In the genomic region with DNA sequence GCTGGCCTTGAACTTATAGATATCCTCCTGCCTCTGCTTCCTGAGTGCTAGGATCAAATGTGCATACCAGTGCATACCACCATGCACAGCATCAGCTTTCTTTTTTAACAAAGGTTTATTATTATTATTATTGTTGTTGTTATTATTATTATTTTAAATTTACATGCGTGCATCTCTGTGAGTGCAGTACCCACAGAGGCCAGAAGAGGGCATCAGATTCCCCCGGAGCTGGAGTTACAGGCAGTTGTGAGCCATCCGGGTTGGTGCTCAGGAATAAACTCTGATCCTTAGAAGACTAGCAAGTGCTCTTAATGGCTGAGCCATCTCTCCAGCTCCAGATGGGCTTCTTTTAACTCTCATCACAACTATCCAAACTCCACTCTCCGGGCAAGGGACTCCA, we compare ENCODE assay signal across 1 mouse cellular context.
TF ChIP-seq lines count a peak whose summit lies in the region.

No protein-coding gene starts in this region.

TF ChIP-seq in MEL, 35 proteins besides CTCF, POLR2A, EP300 and RAD21:
- TF ChIP-seq SMC3 (IDR thresholded peaks at IDR 0.05; ENCODE audit: low read depth, low read length) (peak; percentile 49), MYB (IDR thresholded peaks at IDR 0.05; ENCODE audit: low read depth, low read length) (no peak), GABPA (IDR thresholded peaks at IDR 0.05; ENCODE audit: low read depth, low read length) (no peak), MYC (IDR thresholded peaks at IDR 0.05; ENCODE audit: low read depth, low read length) (no peak), ZMIZ1 (IDR thresholded peaks at IDR 0.05; ENCODE audit: low read depth, low read length) (no peak)
